Mouse (Mus musculus): ENCODE measurements around the gene Tefm.

DNA sequence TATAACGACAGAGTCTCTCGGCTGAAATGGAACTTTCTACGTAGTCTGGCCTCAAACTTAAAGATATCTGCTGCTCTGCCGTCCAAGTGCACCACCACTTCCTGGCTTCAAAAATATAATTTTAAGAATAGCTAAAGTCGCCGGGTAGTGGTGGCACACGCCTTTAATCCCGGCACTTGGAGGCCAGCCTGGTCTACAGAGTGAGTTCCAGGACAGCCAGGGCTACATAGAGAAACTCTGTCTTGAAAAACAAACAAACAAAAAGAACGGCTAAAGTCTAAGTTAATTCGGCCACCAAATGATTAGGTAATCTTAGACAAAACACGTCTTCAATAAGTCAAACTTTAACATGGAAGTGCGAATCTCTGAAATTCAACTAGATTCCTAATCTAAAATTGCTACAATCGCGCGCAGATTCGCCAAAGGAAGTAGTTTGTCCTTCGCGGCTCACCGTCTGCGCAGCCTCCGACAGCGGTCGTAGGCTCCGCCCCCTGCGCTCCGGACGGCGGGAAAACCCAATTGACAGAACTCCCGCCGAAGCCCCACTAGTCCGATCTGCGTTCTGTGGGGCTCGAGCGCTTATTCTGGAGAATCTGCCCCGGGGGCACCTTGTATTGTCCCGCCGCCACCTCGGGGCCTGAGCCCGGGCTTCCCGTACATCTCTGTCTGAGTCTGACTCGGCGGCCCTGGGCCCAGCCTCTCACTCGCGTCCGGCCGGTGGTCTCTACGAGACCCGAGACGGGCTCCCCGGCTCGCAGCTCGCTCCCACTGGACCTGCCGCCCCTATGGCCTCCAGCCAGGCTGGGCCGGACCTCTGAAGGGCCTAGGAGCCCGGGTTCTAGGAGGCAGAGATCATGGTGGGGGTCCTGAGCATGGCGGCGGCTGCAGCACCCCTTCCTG lies 52.8 kb downstream of the Tefm start, which contains the start of gene Atad5:
- TF ChIP-seq CTCF (IDR thresholded peaks at IDR 0.05; ENCODE audit: borderline replicate concordance, control insufficient read depth, extremely low read depth, insufficient read depth, low read length, poor library complexity): 0 out of 2 replicates have a peak, but pooled peaks have one; percentile 23
- peak; percentile 37; the same call in 1 of the 2 replicates for TF ChIP-seq POLR2A (IDR thresholded peaks at IDR 0.05; ENCODE audit: control insufficient read depth, extremely low read depth, insufficient read depth, low read length, poor library complexity)
